16 mouse cellular contexts compared by ENCODE assay signal in the genomic region with DNA sequence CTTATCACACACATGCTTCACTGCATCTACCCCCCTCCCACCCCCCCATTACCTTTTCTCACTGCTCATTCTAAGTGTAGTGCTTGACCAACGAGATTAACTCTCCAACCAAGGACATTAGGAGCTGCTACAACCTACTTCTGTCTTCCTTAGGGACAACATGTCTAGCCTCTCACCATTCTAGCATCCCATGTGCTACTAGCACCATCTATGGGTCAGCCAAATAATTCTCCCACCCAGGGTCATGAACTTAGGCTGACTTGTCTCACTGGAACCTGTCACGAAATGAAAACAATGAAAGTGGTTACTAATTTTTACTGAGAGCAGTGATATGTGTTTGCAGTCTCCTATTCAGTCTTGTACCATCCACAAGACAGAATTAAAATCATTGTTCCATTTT.
DNase-seq lines count a peak whose midpoint lies in the region; ATAC-seq and TF ChIP-seq lines count a peak whose summit lies in the region.
"Had no signal": no experiment of that assay in that cellular context is flagged by ENCODE, and none has a peak within 500 bp of the region (broad histone marks: within the 10 kb centered on the region; RNA-seq: fewer than 3 reads in every experiment).

No protein-coding gene starts in this region.

- in situ Hi-C loops in Patski (cut with MboI; ENCODE audit: low pct_unique_long_range_greater_than_20kb), result no loop called here

- ATAC-seq in heart, postnatal 0 days (ENCODE audit: insufficient read depth, low read depth), result no peak
- no peak for ATAC-seq in Patski
- peak; percentile 35; the same call in 1 of the 2 replicates for ATAC-seq in neutrophil, adult 5-6 weeks (ENCODE audit: extremely low read depth, insufficient number of reproducible peaks, low FRiP score, poor library complexity, severe bottlenecking)
- ATAC-seq: activated CD4-positive, CD25-positive, alpha-beta regulatory T cell, adult 4 months; forebrain, embryonic 15.5 days; midbrain, embryonic 13.5 days had no signal

- POLR2A ChIA-PET in Patski (lab: Charles Lee), result no interaction called here

- H3K27ac ChIP-seq in heart, postnatal 0 days (ENCODE audit: low read depth), result no peak overlapping the region
- H3K27ac ChIP-seq: forebrain, embryonic 15.5 days; liver, embryonic 15.5 days; midbrain, embryonic 13.5 days had no signal

- H3K4me3 ChIP-seq in heart, postnatal 0 days (ENCODE audit: low read depth, low read length), result no peak overlapping the region
- H3K4me3 ChIP-seq: forebrain, embryonic 15.5 days; liver, embryonic 15.5 days; midbrain, embryonic 13.5 days had no signal

- CTCF ChIA-PET in Patski (lab: Charles Lee), result interaction anchor here (1.0 to 2.2 kb wide), 4 partner anchors 13 to 332 kb away, joined by 4 to 7 read pairs (median 6); no protein-coding TSS in a partner anchor

- TF ChIP-seq EP300 in heart, postnatal 0 days (IDR thresholded peaks at IDR 0.05; ENCODE audit: low read depth), result no peak

- no peak overlapping the region for H3K4me2 ChIP-seq in heart, postnatal 0 days (ENCODE audit: low read depth, low read length)
- H3K4me2 ChIP-seq: forebrain, embryonic 15.5 days; liver, embryonic 15.5 days; midbrain, embryonic 13.5 days had no signal

- 25% methylated on average over 2 of the region's 2 CpGs for WGBS in heart, postnatal 0 days

- H3K9ac ChIP-seq in heart, postnatal 0 days (replicated peaks; ENCODE audit: low read depth, low read length), result no peak overlapping the region
- H3K9ac ChIP-seq: forebrain, embryonic 15.5 days; liver, embryonic 15.5 days; midbrain, embryonic 13.5 days had no signal

- 0 out of 2 replicates have a peak, but pooled peaks cover 4% of the 10 kb centered on the region for H3K4me1 ChIP-seq in heart, postnatal 0 days (ENCODE audit: control insufficient read depth, insufficient read depth)
- H3K4me1 ChIP-seq: forebrain, embryonic 15.5 days had no signal

- no peak for DNase-seq in heart, postnatal 0 days (ENCODE audit: low spot score)
- DNase-seq in heart, adult 9 months (ENCODE audit: low spot score in 2 of 2), result no peak
- peak; percentile 43 for DNase-seq in lung, postnatal 10 days
- no peak for DNase-seq in lung, postnatal 14 days
- no peak for DNase-seq in Patski (ENCODE audit: low read depth, low spot score)
- no peak for DNase-seq in yolk sac, embryonic 10.5 days (ENCODE audit: low spot score)
- DNase-seq in left cerebral cortex, adult 9 months (ENCODE audit: low spot score in 2 of 2), result no peak
- DNase-seq: cerebellum, postnatal 10 days; gastrocnemius, postnatal 36 days; kidney, postnatal 14 days; thymus, adult 2 months had no signal

- H3K27me3 ChIP-seq in heart, postnatal 0 days (ENCODE audit: control insufficient read depth, insufficient read depth, low read length), result no peaks in the 10 kb centered on the region
- H3K27me3 ChIP-seq in Patski, result no peaks in the 10 kb centered on the region
- H3K27me3 ChIP-seq: forebrain, embryonic 15.5 days; liver, embryonic 15.5 days; midbrain, embryonic 13.5 days had no signal

- peaks cover 31% of the 10 kb centered on the region for H3K36me3 ChIP-seq in heart, postnatal 0 days (replicated peaks; ENCODE audit: control insufficient read depth, insufficient read depth, low read length)

- no peaks in the 10 kb centered on the region for H3K9me3 ChIP-seq in heart, postnatal 0 days (replicated peaks; ENCODE audit: control insufficient read depth, low read length)
- H3K9me3 ChIP-seq: forebrain, embryonic 15.5 days; liver, embryonic 15.5 days; midbrain, embryonic 13.5 days had no signal

- peak; percentile 40 for TF ChIP-seq CTCF in heart, postnatal 0 days (IDR thresholded peaks at IDR 0.05; ENCODE audit: low read depth)
- peak; percentile 50 for TF ChIP-seq CTCF in Patski (IDR thresholded peaks at IDR 0.05)
